Mouse (Mus musculus) lung, adult 2 months (tissue): ENCODE data around the gene Naa50. TPM values are rescaled to one million over a fixed set of nuclear protein-coding genes. Genes with fewer than 3 reads are reported as not detected.

Experiments
- DNase-seq: peaks from one replicate; pipeline ENCODE4 v3.0.0; 2022
- H3K4me1 ChIP-seq: fragments of 200-500 bp; 2 replicates; pipeline ENCODE4 v1.6.1; 2011; ENCODE audit warnings: low read length; ENCODE audit not compliant: control insufficient read depth, insufficient read depth
- H3K4me3 ChIP-seq: fragments of 200-500 bp; replicated peaks from 2 replicates; pipeline ENCODE3; 2011; ENCODE audit warnings: low read depth, mild to moderate bottlenecking, control low read depth, low read length; ENCODE audit errors: extremely low read depth
- CTCF ChIP-seq: fragments of 200-500 bp; IDR thresholded peaks from 2 replicates; pipeline ENCODE4 v1.5.1; 2011; ENCODE audit warnings: mild to moderate bottlenecking, low read length, control low read depth; ENCODE audit not compliant: insufficient read depth
- POLR2A ChIP-seq: fragments of 200-500 bp; IDR thresholded peaks from 2 replicates; pipeline ENCODE4 v1.6.1; 2011; ENCODE audit warnings: low read depth, mild to moderate bottlenecking, control low read depth, low read length, borderline replicate concordance; ENCODE audit errors: extremely low read depth
- WGBS: fragments of 180-500 bp; shearing (Covaris S2); methylation state at CpG from one replicate; pipeline ENCODE4 v1.1.7; 2018; 5-methylcytosine and 5-hydroxymethylcytosine counted together
- polyA plus RNA-seq: library from polyadenylated mRNA; depleted of rRNA; stranded (reverse); fragments of >200 nt; gene quantifications from 2 replicates; pipeline ENCODE4 v1.2.3, GENCODE M21; 2012; rRNA removed

Naa50 gene
- polyA plus RNA-seq, 1 experiment = 8.3 TPM

DNA sequence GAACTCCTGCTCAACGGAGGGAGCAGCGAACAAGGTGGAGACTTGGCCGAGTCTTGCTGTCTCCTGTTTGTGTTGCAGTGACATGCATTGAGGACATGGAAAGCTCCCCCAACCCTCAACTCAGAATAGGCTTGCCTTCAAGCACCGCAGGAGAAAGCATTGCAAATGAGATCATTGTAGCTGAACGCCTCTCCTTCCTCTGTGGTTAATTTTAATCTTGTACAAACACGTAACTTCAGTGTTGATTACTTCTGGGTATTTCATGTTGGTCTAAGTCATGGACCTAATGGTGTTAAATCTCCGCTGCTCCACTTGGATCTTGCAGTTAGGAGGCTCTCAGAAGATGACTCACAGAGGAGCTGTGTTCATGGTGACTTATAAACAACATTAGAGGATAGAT lies 73.1 kb downstream of the Naa50 start:
- Histone ChIP-seq H3K4me3 (no peak overlapping the region), H3K4me1 (no peaks in the 10 kb centered on the region)
- TF ChIP-seq POLR2A (no peak), CTCF (no peak)
- WGBS = 91% methylated on average over 7 of the region's 7 CpGs
- DNase-seq = no peak

Other genes starting within 250 kb of the Naa50 start
- gene Qtrt2, start 213.0 kb upstream of the Naa50 start, polyA plus RNA-seq = 10.8 and 16.1 TPM in 2 replicates
- 1.6 and 2.3 TPM in 2 replicates for gene Zdhhc23, start 160.0 kb upstream of the Naa50 start, polyA plus RNA-seq
- gene Gramd1c, start 76.5 kb upstream of the Naa50 start, polyA plus RNA-seq = 0.62 and 1.3 TPM in 2 replicates
- gene Atp6v1a, start 125 bp upstream of the Naa50 start, polyA plus RNA-seq = 21.2 and 34.4 TPM in 2 replicates
- gene Usf3, start 33.4 kb downstream of the Naa50 start, polyA plus RNA-seq = 6.8 and 10.9 TPM in 2 replicates
- gene Sidt1, start 193.4 kb downstream of the Naa50 start, polyA plus RNA-seq = 2.9 and 4.3 TPM in 2 replicates
- 7.6 and 8.9 TPM in 2 replicates for gene Spice1, start 207.3 kb downstream of the Naa50 start, polyA plus RNA-seq